Mouse (Mus musculus) left cerebral cortex, adult 8-10 months (tissue): ENCODE measurements around the gene Fgfr2. TPM values are rescaled to one million over a fixed set of nuclear protein-coding genes. Genes with fewer than 3 reads are reported as not detected.

Experiments
- DNase-seq, 2 experiments: peaks; one replicate each; pipeline ENCODE4 v3.0.0; 2022; ENCODE audit warnings: low spot score in 2 of 2
- total RNA-seq, 4 experiments: library from RNA; stranded (reverse); gene quantifications; 2 replicates each; pipeline ENCODE4 v1.2.4; 2022

The Fgfr2 gene
- total RNA-seq, 4 experiments from 2014 or later: 50.6 to 73.1 (median 64.8) TPM

GRCm38 (mm10) chr7:130645332-130645993, 2477.7 kb downstream of the Fgfr2 start:
- no peak for DNase-seq

DNA sequence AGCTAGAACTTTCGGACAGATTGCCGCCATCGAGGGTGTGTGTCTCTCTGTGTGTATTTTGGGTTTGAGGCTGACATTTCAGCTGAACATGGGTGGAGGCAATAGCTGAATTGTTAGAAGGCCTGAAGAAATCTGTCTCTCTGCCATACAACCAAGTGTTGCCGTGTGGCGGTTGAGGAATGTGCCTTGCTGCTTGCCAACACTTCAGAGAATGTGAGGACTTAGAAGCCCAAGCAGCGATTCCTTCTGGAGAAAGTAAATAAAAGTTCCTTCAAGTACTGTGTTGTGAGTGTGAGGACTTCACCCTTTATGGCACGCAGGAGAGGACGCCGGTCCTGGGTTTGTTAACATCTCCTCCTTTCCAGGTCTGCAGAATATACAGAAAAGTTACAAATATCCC, 2482.5 kb downstream of the Fgfr2 start:
- peak in 1 of 2 experiments; percentile 29 for DNase-seq

DNA sequence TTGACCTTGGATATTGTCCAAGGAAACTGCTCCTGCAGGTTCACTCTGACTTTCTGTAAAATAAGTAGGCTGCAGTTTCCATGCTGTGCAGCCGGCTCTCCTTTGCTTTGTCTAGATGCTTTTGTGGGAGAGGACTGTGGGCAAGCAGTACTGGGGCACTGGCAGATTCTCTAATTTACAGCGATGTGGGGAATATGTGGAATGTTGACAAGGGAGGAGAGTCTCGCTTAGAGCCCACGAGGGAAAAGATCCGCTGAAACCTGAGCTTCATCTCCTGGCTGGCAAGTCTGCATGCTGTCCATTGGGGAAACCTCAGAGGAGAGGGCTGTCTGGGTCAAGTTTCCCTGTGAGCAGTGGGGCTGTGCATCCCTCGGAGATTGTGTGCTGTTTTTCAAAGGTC, 2485.3 kb downstream of the Fgfr2 start:
- no peak for DNase-seq

DNA sequence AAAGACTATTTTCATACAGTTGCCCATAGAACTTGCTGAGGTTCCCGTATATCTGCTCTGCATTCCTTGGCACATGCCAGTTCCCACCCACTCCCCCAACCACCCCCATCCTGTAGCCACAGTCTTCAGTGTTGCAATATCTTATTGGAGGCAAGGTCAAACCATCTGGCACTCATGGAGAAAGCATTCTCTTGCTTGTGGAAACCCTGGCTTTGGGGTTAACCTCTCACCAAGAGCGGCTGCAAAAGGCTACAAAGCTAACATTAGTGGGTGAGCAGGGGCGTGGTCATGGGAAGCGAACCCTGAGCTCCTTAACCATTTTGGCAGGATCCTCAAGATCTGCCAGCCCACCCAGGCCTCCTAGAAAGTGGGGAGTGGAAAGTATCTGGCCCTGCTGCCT, 2486.2 kb downstream of the Fgfr2 start:
- DNase-seq: no peak

DNA sequence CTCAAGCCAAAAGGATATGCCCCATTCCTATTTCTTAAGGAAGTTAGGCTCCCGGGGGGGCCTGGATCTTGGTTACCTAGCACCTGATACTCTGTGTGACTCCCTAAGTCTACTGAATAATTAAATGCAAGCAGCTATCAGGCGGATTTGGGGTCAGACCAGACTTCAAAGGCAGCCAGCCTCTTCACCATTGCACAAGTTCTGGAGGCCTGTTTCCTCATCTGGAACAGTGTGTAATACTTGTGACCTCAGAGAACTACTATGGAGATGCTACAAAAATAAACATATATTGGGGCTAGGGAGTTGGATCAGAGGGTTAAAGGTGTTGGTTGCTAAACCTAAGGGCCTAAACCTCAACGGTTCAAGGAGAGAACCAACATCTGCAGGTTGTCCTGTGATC, 2486.9 kb downstream of the Fgfr2 start:
- DNase-seq: no peak

- DNase-seq: no peak
Measured at GRCm38 (mm10) chr7:130635212-130635611, 2487.9 kb downstream of the Fgfr2 start.

- no peak for DNase-seq
Measured at GRCm38 (mm10) chr7:130634259-130634871, 2488.8 kb downstream of the Fgfr2 start.

DNA sequence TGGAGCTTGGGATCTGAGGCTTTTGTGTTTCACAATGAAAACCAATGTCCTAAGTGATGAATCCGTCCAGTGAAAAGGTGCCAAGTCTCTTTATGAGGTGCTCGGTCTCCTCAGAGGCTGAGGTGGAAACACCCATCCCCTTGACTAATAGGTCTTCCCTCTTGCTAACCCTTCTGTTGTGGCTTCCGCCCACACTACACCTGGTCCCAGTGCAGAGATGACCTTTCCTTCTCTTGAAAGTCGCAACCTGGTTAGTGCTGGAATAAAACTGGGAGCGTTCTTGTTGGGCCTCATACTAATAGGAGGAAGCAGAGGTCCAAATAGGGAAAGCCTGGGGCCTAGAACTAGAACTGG, 2490.8 kb downstream of the Fgfr2 start:
- DNase-seq: no peak

DNA sequence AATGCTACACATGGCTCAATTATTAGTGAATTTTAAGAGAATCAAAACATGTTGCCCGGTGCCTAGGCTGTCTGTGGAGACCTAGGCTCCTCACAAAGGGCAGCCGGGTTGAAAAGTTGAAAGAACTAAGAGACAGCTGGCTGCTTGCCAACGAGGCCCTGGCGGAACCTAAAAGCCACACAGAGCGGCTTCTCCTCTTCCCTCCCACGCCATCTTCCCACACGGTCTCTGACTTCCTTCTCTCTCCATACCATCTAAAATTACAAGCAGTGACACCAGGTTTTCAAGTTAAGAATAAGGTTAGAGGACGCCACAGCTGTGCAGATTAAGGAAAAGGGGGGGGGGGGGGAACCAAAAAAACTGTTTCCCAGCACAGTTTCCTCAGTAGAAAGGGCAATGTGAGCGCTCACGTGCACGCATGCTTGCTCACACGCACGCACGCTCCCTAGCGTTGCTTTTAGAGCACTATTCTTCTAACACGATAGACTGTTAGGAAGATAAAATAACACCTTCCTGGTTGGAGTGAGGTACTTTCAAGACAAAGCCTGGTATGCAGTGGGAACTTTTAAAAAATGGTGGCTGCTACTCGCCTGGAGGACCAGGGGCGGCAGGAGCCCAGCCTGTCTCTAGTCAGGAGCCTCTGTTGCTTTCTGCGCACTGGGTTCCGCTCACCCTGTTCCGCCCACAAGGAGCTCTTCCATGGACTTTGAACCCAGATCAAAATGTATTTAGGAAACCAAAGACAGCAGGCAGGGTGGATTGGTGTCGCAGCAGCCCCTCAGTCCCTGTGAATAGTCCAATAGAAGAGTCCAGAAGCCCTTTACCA, 2491.4 kb downstream of the Fgfr2 start:
- DNase-seq: no peak

- DNase-seq: no peak
Measured at GRCm38 (mm10) chr7:130630956-130631355, 2492.2 kb downstream of the Fgfr2 start.

GRCm38 (mm10) chr7:130629999-130630398, 2493.2 kb downstream of the Fgfr2 start:
- no peak for DNase-seq

- no peak for DNase-seq
Measured at GRCm38 (mm10) chr7:130628601-130629000, 2494.5 kb downstream of the Fgfr2 start.

DNA sequence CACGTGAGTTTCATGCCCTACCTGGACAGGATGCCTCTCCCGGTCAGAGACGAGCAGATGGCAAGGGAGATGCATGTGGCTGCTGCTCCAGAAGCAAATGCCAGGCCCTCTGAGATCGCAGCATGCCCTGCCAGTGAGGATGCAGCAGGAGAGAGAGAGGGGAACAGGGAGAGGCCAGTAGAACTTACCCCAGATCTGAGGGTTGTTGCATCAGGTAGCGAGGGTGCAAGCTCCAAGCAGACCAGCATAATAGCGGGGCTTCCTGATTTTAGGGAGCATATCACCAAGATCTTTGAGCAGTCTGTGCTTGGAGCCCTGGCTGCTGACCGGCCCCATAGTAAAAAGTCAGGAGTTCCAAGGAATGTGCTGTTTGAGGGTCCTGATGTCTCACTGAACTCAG, 2497.8 kb downstream of the Fgfr2 start:
- DNase-seq: no peak

DNA sequence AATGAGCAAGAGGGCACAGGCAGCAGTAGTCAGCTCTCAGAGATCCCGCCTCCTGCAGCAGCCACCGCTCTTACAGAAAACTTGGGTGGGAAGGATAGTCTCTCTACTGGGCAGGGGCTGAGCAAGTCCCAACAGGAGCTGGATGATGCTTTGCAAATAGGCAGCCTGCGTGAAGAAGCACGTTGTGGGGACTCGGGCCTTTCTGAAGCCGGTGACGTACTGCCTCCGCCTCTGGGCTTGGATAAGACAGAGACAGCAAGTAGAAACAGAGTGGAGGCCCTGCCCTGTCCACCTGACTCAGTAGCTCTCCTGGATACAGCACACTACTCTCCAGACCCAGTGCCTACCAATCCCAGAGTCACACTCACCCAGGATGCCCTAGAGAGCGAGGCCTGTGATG, 2498.9 kb downstream of the Fgfr2 start:
- DNase-seq: no peak

GRCm38 (mm10) chr7:130622359-130622758, 2500.8 kb downstream of the Fgfr2 start:
- DNase-seq: no peak

DNA sequence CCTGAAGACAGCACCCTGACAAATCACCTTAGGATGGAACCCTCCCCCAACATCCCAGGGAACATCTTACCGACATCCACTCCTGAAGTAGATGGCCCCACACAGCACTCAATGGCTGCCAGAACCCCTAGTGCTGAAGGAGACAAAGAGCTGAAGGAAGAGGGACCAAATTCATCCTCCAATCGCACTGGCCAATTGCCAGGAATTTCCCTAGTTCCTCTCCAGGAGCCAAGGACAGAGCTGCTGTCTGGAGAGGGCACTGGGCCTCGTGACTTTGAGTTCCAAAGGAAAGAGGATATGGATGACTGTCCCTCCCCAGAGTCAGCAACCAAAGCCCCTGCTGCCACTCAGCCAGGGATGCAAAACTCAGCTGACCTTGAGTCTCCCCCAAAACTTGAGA, 2501.2 kb downstream of the Fgfr2 start:
- no peak for DNase-seq

- no peak for DNase-seq
Measured at GRCm38 (mm10) chr7:130621068-130621467, 2502.1 kb downstream of the Fgfr2 start.

- DNase-seq: no peak
Measured at GRCm38 (mm10) chr7:130617591-130617990, 2505.6 kb downstream of the Fgfr2 start.

GRCm38 (mm10) chr7:130613973-130614372, 2509.2 kb downstream of the Fgfr2 start:
- no peak for DNase-seq

DNA sequence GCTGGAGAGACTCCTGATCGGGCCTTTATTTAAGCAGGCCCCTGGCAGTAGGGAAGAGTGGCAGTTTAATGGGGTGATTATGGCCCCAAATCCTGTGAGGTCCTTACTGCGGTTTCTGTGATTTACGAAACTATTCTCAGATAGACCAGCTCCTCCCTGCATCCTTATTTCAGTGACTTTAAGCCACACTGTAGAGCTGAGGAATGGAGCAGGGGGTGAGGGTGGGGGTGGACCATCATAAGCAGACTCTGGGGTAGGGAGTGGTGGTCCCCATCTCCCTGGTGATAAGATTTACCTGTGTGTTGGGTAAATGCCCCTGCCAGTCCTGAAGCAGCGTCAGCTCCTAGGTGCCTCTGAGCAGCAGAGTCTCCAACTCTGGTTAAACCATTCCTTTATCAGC, 2516.2 kb downstream of the Fgfr2 start:
- DNase-seq: no peak

- DNase-seq: no peak
Measured at GRCm38 (mm10) chr7:130605111-130605510, 2518.0 kb downstream of the Fgfr2 start.

DNA sequence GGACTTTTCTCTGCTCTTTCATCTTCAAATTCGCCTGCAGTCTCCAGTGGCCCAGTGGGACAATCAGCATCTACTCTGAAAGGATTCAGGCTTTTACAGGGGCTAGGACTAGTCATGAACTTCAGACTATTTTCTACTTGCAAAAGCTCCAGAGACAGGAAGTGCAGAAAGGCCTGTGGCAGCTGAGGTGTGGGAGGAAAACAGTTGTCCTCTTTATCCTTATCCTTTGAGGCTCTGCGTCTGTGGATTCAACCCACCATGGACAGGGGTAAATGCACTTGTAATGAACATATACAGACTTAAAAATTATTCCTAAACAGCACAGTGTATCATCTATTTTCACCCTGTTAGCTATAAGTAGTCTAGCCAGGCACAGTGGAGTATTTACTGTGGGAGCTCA, 2518.8 kb downstream of the Fgfr2 start:
- peak in 1 of 2 experiments; percentile 41 for DNase-seq

GRCm38 (mm10) chr7:130603556-130603955, 2519.6 kb downstream of the Fgfr2 start:
- peak in 1 of 2 experiments; percentile 83 for DNase-seq
